Mouse (Mus musculus) ES-E14 (cell line): Measurements from ENCODE around the gene P3h4.

Experiments
- CHD2 ChIP-seq: IDR thresholded peaks from 2 replicates; pipeline ENCODE4 v1.6.1; 2014; ENCODE audit warnings: mild to moderate bottlenecking, low read depth, low read length, inconsistent platforms
- HCFC1 ChIP-seq: IDR thresholded peaks from 2 replicates; pipeline ENCODE4 v1.6.1; 2012; ENCODE audit warnings: low read length, inconsistent platforms, borderline replicate concordance; ENCODE audit not compliant: insufficient read depth
- MAFK ChIP-seq: IDR thresholded peaks from 2 replicates; pipeline ENCODE4 v1.6.1; 2014; ENCODE audit warnings: mild to moderate bottlenecking, low read depth, low read length, inconsistent platforms; ENCODE audit not compliant: insufficient read depth
- ZNF384 ChIP-seq: IDR thresholded peaks from 2 replicates; pipeline ENCODE4 v1.6.1; 2012; ENCODE audit warnings: low read depth, low read length, inconsistent platforms

DNA sequence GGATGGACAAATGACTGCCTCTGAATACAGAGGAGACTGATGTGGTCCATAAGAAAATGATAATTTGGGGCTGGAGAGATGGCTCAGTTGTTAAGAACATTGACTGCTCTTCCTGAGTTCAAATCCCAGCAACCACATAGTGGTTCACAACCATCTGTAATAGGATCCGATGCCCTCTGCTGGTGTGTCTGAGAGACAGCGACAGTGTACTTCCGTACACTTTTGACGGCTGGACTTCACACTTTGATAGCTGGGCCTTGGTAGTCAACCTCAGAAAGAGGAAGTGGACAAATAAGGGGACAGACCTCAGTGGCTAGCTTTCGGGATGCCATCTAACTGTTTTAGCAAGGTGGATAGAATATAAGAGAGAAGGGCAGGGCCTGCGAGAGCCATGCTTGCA, 54.5 kb downstream of the P3h4 start:
- TF ChIP-seq CHD2 (no peak), MAFK (no peak), ZNF384 (no peak), HCFC1 (no peak)
